11 mouse cellular contexts compared by ENCODE assay signal in the genomic region with DNA sequence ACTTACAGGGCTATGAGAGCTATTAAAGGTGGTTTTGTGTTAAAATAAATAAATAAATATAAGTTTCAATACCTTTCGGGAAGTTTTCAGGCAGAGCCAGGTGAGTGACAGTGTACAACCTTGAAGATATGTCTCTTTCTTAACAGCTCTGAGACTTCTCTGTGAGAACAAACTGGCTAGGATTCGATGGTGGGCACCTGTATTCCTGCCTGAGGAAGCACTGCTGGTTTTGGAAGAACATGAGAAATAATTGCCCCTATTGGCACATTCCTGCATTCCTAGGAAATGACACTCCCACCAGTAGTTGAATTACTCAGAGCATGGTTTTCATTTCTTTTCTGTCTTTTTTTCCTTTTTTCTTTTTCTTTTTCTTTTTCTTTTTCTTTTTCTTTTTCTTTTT.
DNase-seq lines count a peak whose midpoint lies in the region; ATAC-seq and TF ChIP-seq lines count a peak whose summit lies in the region.
"Had no signal": no experiment of that assay in that cellular context is flagged by ENCODE, and none has a peak within 500 bp of the region (broad histone marks: within the 10 kb centered on the region; RNA-seq: fewer than 3 reads in every experiment).

No protein-coding gene starts in this region.

- no peak overlapping the region for H3K9ac ChIP-seq in heart, adult 2 months (ENCODE audit: low read depth, low read length)
- no peak overlapping the region for H3K9ac ChIP-seq in lung, embryonic 14.5 days
- H3K9ac ChIP-seq in intestine, embryonic 14.5 days (ENCODE audit: low read length), result no peak overlapping the region
- H3K9ac ChIP-seq: liver, embryonic 13.5 days had no signal

- no peaks in the 10 kb centered on the region for H3K27me3 ChIP-seq in heart, embryonic 10.5 days (ENCODE audit: insufficient read depth, poor library complexity, severe bottlenecking)
- H3K27me3 ChIP-seq in heart, adult 2 months (ENCODE audit: control insufficient read depth, insufficient read depth, low read length), result no peaks in the 10 kb centered on the region
- H3K27me3 ChIP-seq in lung, embryonic 14.5 days (ENCODE audit: insufficient read depth, low read length), result no peaks in the 10 kb centered on the region
- no peaks in the 10 kb centered on the region for H3K27me3 ChIP-seq in intestine, embryonic 14.5 days (replicated peaks; ENCODE audit: control insufficient read depth, insufficient read depth, low read length)
- H3K27me3 ChIP-seq: CH12.LX; liver, embryonic 13.5 days had no signal

- TF ChIP-seq CTCF in heart, adult 2 months (IDR thresholded peaks at IDR 0.05), result no peak
- TF ChIP-seq CTCF in lung, embryonic 14.5 days (IDR thresholded peaks at IDR 0.05; ENCODE audit: low read depth), result no peak

- H3K4me2 ChIP-seq in lung, embryonic 14.5 days, result peak overlapping the region; percentile 47
- H3K4me2 ChIP-seq in intestine, embryonic 14.5 days (ENCODE audit: low read length), result peak overlapping the region; percentile 42
- H3K4me2 ChIP-seq: liver, embryonic 13.5 days had no signal

- no peaks in the 10 kb centered on the region for H3K79me2 ChIP-seq in heart, adult 2 months (replicated peaks; ENCODE audit: control insufficient read depth, insufficient read depth, low read length)

- peaks cover 12% of the 10 kb centered on the region for H3K4me1 ChIP-seq in heart, embryonic 10.5 days
- peaks cover 3% of the 10 kb centered on the region; the same call in 1 of the 2 replicates for H3K4me1 ChIP-seq in heart, adult 2 months (ENCODE audit: control insufficient read depth, insufficient read depth, low read length)
- no peaks in the 10 kb centered on the region for H3K4me1 ChIP-seq in lung, embryonic 14.5 days (ENCODE audit: insufficient read depth)
- peaks cover 12% of the 10 kb centered on the region for H3K4me1 ChIP-seq in intestine, embryonic 14.5 days (replicated peaks; ENCODE audit: control insufficient read depth, insufficient read depth, low read length)
- H3K4me1 ChIP-seq: liver, embryonic 13.5 days had no signal

- H3K4me3 ChIP-seq in heart, embryonic 10.5 days, result peak overlapping the region; percentile 40
- H3K4me3 ChIP-seq in heart, adult 2 months, result no peak overlapping the region
- no peak overlapping the region for H3K4me3 ChIP-seq in lung, embryonic 14.5 days (ENCODE audit: low read depth, low read length)
- H3K4me3 ChIP-seq in intestine, embryonic 14.5 days (ENCODE audit: low read depth, low read length), result peak overlapping the region; percentile 16; the same call in 1 of the 2 replicates
- H3K4me3 ChIP-seq: liver, embryonic 13.5 days had no signal

- peak overlapping the region; percentile 90 for H3K27ac ChIP-seq in heart, embryonic 10.5 days
- H3K27ac ChIP-seq in heart, adult 2 months, result no peak overlapping the region
- H3K27ac ChIP-seq in lung, embryonic 14.5 days (ENCODE audit: low read depth), result peak overlapping the region; percentile 89
- H3K27ac ChIP-seq in intestine, embryonic 14.5 days (ENCODE audit: low read depth), result peak overlapping the region; percentile 92
- H3K27ac ChIP-seq: liver, embryonic 13.5 days had no signal

- ATAC-seq in lung, embryonic 14.5 days (ENCODE audit: insufficient read depth), result peak; percentile 58; the same call in 1 of the 2 replicates
- ATAC-seq in intestine, embryonic 14.5 days (replicated peaks; ENCODE audit: low FRiP score, low TSS enrichment, low read depth), result no peak
- no peak for ATAC-seq in CD4-positive, CD25-positive, alpha-beta regulatory T cell, adult 4 months

- no peaks in the 10 kb centered on the region for H3K9me3 ChIP-seq in heart, embryonic 10.5 days
- H3K9me3 ChIP-seq in lung, embryonic 14.5 days (ENCODE audit: low read depth, low read length), result no peaks in the 10 kb centered on the region
- no peaks in the 10 kb centered on the region for H3K9me3 ChIP-seq in intestine, embryonic 14.5 days (ENCODE audit: control insufficient read depth, low read length)
- H3K9me3 ChIP-seq: liver, embryonic 13.5 days had no signal

- no peak for DNase-seq in heart, embryonic 10.5 days (ENCODE audit: low spot score)
- no peak for DNase-seq in heart, adult 2 months
- peak; percentile 21 for DNase-seq in lung, embryonic 14.5 days
- no peak for DNase-seq in lung, adult 18-20 months
- peak; percentile 56 for DNase-seq in intestine, embryonic 14.5 days (ENCODE audit: low spot score)
- DNase-seq in mesoderm, embryonic 11.5 days (ENCODE audit: low read depth, low spot score), result peak; percentile 5
- DNase-seq in MN1 (ENCODE audit: low spot score), result no peak
- DNase-seq: liver, embryonic 13.5 days; thymus, postnatal 14 days had no signal

- intact Hi-C loops in heart, adult 2 months (cut with DNase I), result no loop called here

- 64% methylated on average over 2 of the region's 2 CpGs for WGBS in heart, embryonic 10.5 days
- 61% methylated on average over 2 of the region's 2 CpGs for WGBS in heart, adult 2 months
- 48% methylated on average over 2 of the region's 2 CpGs for WGBS in lung, embryonic 14.5 days
- 37% methylated on average over 2 of the region's 2 CpGs for WGBS in intestine, embryonic 14.5 days

- TF ChIP-seq POLR2A in heart, adult 2 months (IDR thresholded peaks at IDR 0.05; ENCODE audit: insufficient read depth, low read depth, low read length), result no peak

- no peaks in the 10 kb centered on the region for H3K36me3 ChIP-seq in heart, embryonic 10.5 days
- H3K36me3 ChIP-seq in heart, adult 2 months (ENCODE audit: control insufficient read depth, insufficient read depth, low read length), result no peaks in the 10 kb centered on the region; the same call in none of the 2 replicates
- H3K36me3 ChIP-seq in lung, embryonic 14.5 days (ENCODE audit: insufficient read depth), result no peaks in the 10 kb centered on the region
- H3K36me3 ChIP-seq in intestine, embryonic 14.5 days (ENCODE audit: control insufficient read depth, insufficient read depth, low read length), result no peaks in the 10 kb centered on the region
- H3K36me3 ChIP-seq: liver, embryonic 13.5 days had no signal

- TF ChIP-seq EP300 in heart, adult 2 months (IDR thresholded peaks at IDR 0.05; ENCODE audit: insufficient read depth, low read depth, low read length), result no peak

Comparison
In these comparisons a context has a peak if more than half of its experiments do, and no peak if none do; other contexts are left out.
1. DNase-seq: peak in lung, embryonic 14.5 days (single experiment), intestine, embryonic 14.5 days (single experiment) and mesoderm, embryonic 11.5 days (single experiment); none in heart, embryonic 10.5 days (single experiment), heart, adult 2 months (0 of 2), lung, adult 18-20 months (0 of 2) and MN1 (single experiment).
2. H3K4me3 ChIP-seq: peak in heart, embryonic 10.5 days (single experiment) and intestine, embryonic 14.5 days (single experiment); none in heart, adult 2 months (single experiment) and lung, embryonic 14.5 days (single experiment).